Mouse (Mus musculus) regulatory T cell (primary cell): Measurements from ENCODE around the gene Tmco1.

Experiments used
- in situ Hi-C: fragments of 300-600 bp; cut with MboI, MseI; formaldehyde crosslinking; loops from one replicate; pipeline ENCODE4 v1.15.1; 2025; ENCODE audit warnings: high pct_unique_total_duplicates

Tmco1 gene

DNA sequence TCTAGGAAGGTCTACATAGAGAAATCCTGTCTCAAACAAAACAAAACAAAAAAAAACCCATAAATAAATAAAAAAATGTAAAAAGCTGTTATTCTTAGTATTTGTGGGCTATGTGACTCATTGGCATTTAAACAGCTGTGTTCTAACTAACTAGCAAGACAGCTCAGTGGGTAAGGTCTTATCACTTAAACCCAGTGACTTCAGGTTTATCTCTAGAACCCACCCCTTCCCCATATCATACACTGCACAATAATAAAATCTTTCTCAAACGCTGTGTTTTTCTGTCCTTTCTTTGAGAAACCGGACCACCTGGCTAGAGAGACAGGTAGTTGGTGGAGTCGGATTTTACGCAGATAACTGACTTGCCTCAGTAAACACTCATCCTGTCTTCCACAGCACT, 59.8 kb downstream of the Tmco1 start:
- in situ Hi-C loops, result loop anchor here (25.0 kb wide), 1 partner anchor 981 kb away; the partner anchor contains the start of gene Tada1

DNA sequence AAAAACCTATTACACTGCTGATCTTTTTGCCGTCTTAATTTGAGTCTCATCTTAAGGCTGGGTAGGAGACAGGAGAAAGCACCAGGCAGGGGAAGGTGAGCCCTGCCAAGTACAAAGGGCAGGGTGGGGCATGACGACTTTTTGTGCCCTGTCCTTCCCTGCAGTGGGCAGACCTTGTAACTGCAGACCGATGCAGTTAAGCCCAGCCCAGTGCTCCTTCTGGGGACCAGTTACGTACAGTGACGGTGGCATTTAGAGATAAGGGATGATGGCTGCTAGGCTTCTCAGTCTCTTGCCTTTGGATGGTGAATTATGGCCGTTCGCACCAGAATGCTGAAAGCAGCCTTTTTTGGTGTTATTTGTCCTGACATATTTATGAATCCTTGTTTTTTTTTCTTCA, 60.3 kb downstream of the Tmco1 start:
- in situ Hi-C loops, result loop anchor here (25.0 kb wide), 1 partner anchor 981 kb away; the partner anchor contains the start of gene Tada1

DNA sequence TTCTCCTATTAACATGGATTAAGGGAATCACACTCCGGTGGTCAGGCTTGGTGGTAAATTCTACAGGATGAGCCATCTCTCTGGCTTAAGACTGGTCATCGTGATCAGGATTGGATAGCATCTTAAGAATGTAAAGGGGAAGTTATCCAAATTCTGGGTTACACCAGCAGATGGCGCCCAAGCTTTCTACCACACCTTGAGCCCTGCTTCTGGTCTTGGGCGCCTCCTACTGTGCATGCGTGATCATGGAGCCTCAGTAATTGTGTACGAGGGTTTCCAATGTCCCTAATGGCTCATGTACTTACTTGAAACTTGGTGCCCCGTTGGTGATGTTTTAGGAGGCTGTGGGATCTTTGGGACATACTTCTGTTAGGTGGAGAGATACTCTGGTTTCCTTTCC, 61.7 kb downstream of the Tmco1 start:
- in situ Hi-C loops, result loop anchor here (25.0 kb wide), 1 partner anchor 983 kb away; the partner anchor contains the start of gene Tada1

DNA sequence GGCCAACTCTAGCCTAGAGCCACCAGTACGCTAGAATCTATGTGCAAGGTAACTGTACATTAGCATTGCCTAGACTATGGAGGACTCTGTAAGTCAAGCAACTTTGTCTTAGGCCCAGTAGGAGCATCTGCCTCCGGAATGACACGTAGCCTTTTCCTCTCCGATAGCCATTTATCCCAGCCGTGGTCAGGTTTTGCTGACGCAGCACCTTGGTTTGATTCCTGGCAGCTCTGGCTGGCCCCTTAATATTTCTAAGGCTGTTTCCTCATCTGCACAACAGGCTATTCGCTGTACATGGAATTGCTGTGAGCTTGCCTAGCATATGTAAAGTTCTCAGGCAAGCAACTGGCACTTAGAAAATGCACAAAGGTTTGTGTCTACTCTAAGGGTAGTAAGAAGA, 64.6 kb downstream of the Tmco1 start:
- in situ Hi-C loops, result loop anchor here (25.0 kb wide), 1 partner anchor 985 kb away; the partner anchor contains the start of gene Tada1

DNA sequence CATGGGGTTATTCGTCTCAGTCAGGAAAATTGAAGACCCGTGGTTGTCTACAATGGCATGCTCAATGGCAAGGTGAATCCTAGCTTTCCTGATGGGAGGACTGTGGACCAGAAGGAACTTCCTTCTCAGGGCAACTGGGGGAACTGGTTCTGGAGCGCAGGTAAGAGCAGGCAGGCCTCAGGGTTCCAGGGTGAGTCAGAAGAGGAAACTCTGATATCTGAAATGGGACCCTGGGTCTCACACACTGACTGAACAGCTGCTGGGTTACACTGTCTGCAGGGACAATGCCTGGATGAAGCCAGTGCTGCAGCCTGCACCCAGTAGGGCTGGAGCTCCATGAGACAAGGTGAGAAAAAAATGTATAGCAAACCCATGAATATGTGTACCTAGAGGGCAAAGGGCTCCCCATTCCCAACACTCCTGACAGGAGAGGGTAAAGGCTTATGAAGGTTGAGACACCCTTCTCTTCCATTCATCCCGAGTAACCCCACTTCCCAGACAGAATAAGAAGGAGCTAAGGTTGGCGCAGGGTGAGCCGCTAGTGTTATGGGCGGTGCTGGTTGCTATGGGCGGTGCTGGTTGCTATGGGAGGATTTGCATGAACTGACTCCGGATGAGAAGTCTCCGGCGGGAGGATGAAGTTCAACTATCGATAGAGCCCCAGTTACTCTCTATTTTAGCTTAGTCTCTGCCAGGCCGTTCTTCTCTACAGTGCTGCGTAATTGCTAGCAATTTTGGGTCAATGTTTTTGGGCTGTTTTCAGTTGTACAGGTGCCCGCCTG, 66.0 kb downstream of the Tmco1 start:
- in situ Hi-C loops, result loop anchor here (25.0 kb wide), 1 partner anchor 987 kb away; the partner anchor contains the start of gene Tada1

DNA sequence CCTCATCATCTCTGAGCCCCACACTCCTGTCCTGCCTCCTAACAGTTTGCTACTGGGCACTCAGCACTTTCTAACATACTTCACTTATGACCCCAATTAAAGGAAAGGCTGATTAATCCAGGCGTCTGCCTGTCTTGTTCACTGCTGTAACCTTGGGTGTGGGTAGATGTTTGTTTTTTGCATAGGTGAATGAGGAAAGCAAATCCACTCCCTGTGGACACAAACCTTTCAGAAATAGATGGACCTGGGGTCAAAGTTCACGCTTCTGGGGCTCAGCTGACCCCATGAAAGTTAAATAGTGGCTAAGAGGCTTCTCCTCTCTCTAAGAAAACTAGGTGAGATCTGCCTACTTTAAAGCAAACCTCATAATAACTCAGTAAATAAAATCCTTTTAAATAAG, 66.8 kb downstream of the Tmco1 start:
- in situ Hi-C loops, result loop anchor here (25.0 kb wide), 1 partner anchor 988 kb away; the partner anchor contains the start of gene Tada1

DNA sequence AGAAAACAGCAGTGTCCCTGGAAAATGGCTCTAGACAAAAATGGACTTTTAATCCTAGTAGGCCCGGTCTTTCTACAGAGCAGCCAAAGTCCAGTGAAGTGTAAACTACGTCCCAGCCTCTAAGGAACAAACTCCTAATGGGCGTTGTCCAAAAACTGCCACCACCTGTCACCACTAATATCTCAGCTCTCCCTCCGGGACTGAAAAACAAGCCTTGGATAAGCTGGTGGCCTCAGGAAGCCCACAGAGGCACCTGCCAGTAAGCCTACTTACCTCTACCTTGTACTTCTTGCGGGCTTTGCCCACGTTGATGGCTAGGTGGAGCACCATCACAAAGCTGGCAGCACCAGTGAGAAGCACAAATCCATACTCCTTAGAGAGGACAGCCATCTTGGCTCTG, 69.8 kb downstream of the Tmco1 start:
- in situ Hi-C loops, result no loop called here

DNA sequence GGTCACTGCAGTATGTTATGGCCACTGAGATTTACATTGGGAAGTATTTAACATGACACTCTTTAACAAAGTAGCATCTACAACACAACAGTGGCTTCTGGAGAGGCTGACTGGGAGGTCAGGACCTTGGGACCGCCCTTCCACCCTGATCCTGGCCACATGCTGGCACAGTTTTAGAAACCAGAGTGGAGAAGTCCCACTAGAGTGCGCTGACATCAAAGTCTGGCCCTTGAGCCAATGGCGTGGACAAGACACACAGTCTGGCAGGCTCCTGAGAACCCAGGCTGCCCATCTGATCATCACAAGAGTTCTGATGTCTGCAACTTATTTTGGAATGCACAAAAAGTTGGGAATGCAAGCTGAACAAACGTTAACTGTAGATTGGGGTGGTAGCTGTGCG, 71.6 kb downstream of the Tmco1 start:
- in situ Hi-C loops, result no loop called here

DNA sequence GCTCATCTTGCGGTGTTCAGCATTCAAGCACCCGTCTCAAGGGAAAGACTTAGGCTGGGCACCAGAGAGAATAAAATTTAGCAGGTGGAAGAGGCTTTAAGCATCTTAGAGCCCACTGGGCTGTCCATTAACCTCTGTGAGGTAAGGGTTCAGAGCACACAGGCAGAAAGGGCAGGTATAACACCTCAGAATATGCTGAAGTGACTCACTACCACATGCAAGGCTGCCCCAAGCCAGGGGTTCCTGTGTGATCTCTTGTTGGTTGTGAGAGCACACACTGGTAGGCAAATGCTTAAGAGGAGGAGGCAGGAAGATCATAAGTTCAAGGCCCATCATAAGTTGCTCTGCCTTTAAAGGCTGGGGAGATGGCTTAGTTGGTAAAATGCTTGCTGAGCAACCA, 72.0 kb downstream of the Tmco1 start:
- in situ Hi-C loops, result no loop called here

DNA sequence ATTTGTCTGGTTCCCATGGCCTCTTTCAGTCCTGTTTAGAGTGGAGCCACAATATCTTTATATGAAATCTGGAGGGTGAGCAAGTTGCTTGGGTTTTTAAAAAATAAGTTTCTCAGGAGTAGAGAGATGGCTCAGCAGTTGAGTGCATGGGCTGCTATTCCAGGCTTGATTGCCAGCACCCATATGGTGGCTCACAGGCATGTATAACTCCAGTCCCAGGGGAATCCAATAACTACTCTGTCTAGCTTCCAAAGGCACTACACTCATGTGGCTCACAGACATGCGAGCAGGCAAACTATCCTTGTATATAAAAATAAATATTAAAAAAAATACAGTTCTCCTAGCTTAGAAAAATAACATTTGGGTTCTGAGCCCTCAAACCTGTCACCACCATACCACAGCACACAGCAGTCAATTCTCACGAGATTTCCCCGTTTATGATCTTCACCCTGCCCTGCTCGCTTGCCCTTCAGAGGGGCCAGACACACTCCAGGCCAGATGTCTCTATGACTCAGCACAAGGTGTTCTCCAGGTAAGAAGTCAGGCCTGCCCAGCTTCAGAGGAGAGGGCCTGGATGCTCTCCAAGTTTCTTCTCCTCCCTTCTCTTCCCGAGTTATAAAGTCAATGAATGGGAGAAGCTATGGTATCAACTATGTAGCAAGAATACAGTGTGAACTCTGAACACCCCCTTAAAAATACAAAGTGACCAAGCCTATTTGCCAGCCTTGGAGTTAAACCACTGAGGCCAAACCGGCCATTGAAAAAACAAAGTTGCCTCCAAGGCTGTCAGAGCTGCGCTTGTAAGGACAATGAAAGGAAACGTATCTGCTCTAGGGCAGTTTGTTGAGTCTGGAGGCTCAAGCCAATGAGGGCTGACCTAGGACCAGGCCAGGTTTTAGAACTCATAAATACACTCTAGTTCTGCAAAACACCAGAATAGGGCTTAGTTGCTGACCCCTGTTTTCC, 73.2 kb downstream of the Tmco1 start:
- in situ Hi-C loops, result no loop called here

DNA sequence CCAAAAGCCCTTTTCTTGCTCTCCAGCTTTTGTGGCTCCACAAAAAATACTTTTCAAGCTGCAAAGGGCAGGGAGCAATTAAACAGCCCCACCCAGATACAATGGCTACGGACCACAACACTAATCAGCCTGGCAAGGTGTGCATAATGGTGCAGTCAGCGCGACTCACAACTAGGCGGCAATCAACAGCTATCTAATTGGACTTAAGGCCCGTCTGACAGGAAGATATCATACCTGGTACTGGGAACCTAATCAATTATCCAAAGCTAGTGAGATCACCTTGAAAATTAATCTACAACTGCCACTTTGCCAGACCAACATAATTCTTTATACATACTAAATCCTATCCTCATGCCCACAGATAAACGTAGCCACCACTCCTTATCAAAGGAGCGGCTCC, 74.1 kb downstream of the Tmco1 start:
- in situ Hi-C loops, result no loop called here

DNA sequence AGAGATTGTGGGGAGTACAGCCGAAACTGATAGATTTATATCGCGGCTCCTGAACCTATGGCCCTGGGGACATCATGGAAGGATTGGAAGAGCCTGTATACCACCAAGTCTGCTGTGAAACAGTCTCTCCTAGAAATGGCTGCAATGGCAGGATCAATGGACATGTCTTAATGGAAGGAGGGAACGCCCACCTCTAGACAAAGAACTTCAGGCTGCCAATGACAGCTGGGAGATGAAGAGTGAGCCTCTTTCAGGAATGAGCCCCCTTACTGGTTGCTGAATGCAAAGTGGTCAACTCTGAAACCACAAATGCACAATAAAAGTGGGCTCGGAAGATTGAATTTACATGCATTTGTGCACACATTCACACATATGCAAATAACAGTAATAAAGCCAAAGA, 74.6 kb downstream of the Tmco1 start:
- in situ Hi-C loops, result no loop called here

DNA sequence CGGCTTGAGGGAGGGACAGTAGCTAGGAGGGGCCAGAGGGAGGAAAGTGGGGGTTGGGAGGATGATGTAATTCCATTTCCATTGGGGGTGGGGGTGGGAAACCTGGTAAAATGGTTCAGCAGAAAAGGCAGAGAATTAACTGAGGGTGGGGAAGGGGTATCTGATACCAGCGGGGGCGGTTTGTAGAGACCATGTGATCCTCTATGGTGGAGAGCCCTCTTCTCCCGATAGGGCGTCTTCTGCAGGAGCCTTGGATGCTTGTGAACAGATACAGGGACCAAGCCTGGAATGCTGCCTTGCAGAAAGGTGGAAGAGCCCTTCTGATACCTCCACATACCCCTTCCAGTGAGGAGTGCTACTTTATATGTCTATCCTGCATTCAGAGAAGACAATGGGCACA, 75.0 kb downstream of the Tmco1 start:
- in situ Hi-C loops, result no loop called here
